Mouse (Mus musculus) gastrocnemius, adult 8-10 months (tissue): ENCODE measurements around the gene Ikzf1. TPM values are rescaled to one million over a fixed set of nuclear protein-coding genes. Genes with fewer than 3 reads are reported as not detected.

Experiments
- DNase-seq, 2 experiments: peaks; one replicate each; pipeline ENCODE4 v3.0.0; 2022; ENCODE audit warnings: low spot score in 2 of 2
- total RNA-seq, 4 experiments: library from RNA; stranded (reverse); gene quantifications; 2 replicates each; pipeline ENCODE4 v1.2.4; 2022

Ikzf1 gene
- total RNA-seq, 4 experiments from 2014 or later: 0.07 to 0.48 (median 0.35) TPM

GRCm38 (mm10) chr11:11719748-11720147 lies 34.9 kb downstream of the Ikzf1 start:
- no peak for DNase-seq

DNA sequence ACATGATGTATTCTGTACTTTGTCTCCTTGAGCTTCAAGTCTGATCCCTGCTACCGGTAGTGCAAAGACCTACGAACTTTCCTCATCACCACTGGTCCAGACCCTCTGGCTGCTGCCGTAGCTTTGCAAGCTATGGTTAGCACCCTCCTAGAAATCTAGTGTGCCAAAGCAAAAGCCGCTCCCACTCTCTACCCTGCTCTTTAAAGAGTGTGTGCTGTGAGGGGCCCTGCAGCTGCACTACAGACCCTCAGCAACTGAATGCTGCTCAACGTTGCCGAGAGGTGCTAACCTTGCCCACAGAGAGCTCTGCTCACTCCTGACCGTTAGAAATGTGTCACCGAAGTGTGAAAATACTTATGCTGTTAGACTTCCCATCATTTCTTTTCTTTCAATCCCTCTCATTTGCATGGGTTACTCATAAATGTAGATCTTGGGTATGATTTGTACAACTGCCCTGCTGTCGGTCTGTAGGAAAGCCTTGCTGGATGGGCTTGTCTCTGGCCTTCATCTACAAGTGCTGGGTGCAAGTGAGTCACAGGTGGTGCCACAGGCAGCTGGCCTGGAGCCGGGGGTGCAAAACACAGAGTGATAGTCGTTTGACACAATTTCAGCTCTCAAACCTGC lies 40.6 kb downstream of the Ikzf1 start:
- DNase-seq: no peak

GRCm38 (mm10) chr11:11725876-11726525 lies 41.2 kb downstream of the Ikzf1 start:
- no peak for DNase-seq

DNA sequence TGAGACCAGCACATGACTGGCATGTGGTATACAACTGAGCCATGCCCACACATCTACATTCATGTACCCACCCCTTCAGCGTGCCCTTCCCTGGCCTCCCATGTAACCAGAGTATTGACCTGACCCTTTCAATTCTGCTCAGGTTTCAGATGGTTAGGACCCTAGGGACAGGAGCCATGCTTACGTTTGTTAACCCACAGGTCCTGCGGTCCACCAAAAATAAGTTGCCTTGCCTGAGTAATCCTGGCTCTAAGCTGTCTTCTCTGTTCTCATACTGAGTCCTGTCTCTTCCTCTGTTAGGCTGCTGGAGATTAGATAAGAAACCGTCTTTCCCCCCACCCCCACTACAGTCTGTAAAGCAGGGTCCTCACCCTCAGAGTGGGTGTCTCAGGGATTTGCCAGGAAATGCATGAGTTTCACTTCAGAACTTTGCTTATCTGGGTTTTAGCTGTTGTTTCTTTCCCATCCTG lies 42.0 kb downstream of the Ikzf1 start:
- no peak for DNase-seq

DNA sequence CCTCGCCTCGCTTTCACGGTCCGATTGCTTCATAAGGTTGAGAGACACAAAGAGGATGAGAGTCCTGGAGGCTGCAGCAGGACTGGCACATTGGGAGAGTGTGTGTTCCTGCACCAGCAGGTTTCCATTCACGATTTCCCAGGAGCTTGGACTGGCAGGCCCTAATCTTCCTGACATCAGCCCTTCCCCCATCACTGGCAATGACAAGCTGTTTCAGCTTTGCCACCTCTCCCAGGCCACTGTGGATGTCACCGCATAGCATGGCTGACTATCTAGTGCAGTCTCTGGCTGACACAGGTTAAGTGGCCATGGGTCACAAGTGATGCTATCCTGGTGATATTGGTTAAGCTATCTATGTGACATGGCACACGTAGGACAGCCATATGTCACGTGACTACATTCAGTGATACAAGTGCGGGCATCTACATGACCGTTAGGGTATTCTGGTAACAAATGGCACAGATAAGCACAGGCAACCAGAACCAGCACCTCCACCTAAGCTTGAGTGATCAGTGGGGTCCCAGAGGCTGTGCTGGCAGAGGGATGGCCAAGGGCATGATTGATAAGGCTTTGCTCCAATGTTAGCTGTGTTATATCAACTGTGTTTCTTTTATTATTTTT lies 43.2 kb downstream of the Ikzf1 start:
- DNase-seq: no peak

DNA sequence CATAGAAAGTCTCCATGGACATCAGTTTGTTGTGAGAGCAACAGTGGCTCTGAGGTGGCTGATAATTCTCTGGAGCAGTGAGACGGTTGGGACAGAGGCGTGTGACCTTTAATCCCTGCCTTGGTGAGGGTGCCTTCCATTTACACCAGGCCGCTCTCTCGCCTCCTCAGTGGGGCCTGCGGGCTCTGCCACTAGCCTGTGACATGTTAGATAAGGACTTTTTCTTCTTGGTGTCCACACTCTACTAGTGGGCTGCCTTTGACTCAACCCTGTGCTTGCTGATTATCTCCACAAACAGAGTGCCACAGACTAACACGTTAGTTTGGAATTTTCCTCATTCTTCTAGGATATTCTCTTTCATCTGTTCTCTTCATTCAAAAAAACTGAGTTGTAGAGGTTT lies 44.4 kb downstream of the Ikzf1 start:
- no peak for DNase-seq

- no peak for DNase-seq
Measured at GRCm38 (mm10) chr11:11730062-11730461, 45.3 kb downstream of the Ikzf1 start.

- DNase-seq: no peak
Measured at GRCm38 (mm10) chr11:11731727-11732126, 46.9 kb downstream of the Ikzf1 start.

DNA sequence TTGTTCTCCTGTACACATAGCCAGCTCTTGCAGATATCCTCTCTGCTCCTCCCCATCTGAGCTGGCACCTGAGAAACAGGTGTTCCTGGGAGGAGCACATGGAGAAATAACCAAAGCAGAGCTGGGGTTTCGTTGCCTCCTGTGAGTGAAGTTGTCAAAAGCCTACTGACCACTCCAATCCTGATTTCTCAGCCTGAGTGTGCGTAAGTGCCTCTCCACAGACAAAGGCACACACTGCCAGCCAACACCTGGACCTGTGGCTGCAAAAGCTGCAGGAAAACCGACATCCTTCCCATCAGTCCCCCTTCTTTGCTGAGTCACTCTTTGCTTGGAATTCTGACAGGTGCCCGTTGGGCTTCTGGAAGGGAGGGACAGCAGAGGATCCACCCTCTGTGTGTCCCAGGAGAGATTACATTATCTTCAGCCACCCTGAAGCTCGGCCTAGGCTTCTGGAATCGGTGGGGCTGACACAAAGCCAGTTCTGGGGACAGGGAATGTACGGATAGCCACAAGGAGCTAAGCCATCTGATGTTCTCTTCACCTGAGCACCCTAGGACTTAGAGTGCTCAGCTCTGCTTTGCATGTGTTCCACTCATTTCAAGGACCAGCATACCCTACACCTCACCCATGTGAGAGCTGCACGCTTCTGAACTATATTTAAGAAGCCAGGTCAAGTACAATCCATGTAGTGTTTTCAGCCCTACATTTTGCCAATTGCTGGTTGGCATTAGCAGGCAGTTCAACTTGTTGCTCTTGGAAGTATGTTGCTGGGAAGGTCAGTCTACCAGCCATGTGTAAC lies 48.4 kb downstream of the Ikzf1 start:
- DNase-seq: no peak

GRCm38 (mm10) chr11:11735155-11735554 lies 50.4 kb downstream of the Ikzf1 start:
- no peak for DNase-seq

- DNase-seq: no peak
Measured at GRCm38 (mm10) chr11:11736948-11737347, 52.1 kb downstream of the Ikzf1 start.

DNA sequence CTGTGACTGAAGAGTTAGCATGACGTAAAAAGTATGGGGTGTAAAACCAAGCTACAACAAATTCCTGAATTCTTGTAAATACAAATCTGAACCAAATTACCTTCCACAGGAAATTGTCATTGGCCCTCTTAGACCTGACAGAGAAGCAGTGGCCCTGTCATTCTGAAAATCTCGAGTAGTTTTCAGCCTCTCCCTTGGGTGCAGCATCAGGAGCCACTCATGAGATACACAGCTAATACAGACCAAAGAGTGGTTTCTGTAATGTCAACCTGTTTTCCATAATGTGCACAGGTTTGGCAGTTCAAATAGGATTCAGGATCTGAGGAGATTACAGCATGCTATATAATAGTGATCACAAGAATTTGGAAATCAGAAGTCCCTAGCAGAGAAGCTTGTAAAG lies 52.8 kb downstream of the Ikzf1 start:
- DNase-seq: no peak

DNA sequence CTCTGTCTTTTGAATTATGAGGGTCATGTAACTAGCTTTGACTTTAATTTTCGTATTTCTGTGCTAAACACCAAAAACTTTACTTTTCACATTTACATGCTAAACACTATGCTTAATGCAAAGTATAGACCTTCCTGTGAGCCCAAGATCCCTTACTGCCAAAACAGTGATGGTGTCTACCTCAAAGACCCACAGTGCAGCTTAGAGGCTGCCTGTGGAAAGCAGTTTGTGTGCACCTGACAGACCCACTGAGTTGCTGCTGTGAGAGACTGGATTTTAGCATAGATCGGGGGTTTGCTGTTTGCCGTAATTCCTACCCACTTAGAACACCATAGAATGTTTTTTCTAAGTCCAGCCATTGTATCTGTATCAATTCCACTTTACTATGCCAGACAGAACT lies 54.3 kb downstream of the Ikzf1 start:
- DNase-seq: no peak

DNA sequence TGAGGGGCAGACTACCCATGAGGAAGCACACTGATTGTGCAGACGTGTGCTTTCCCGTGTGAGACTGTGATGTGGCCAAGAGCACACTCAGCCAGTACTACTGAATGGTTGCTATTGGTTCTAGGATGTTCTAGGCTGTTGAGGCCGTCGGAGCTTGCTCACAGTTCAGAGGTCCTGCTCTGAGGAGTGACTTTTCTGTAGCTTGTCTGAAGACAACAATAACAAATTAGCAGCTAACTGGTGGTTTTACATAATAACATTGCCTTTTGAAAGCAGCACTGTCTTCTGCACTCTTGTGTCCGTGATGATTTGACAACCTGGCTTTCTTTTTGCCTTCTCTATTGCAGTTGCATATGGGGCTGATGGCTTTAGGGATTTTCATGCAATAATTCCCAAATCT lies 55.8 kb downstream of the Ikzf1 start:
- DNase-seq: no peak

- no peak for DNase-seq
Measured at GRCm38 (mm10) chr11:11741574-11741973, 56.8 kb downstream of the Ikzf1 start.

GRCm38 (mm10) chr11:11742626-11743025 lies 57.8 kb downstream of the Ikzf1 start:
- DNase-seq: no peak

DNA sequence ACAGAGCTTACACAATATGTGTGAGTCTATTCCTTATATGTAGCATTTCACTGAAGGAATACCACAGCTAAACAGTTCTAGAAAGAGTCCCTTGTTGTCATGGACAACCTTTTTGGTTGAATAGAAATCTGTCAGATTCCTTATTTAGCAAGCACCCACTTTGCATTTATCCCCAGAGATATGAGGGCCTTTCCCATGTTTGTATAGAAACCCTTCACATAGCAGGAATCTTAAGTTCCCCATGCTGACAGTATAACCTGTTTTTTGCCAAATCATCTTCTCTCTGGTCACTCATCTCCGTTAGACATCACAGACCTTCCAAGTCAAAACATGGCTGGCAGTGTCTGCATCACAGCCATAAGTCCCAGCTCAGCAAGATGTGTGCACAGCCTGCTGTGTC lies 59.4 kb downstream of the Ikzf1 start:
- DNase-seq: no peak

DNA sequence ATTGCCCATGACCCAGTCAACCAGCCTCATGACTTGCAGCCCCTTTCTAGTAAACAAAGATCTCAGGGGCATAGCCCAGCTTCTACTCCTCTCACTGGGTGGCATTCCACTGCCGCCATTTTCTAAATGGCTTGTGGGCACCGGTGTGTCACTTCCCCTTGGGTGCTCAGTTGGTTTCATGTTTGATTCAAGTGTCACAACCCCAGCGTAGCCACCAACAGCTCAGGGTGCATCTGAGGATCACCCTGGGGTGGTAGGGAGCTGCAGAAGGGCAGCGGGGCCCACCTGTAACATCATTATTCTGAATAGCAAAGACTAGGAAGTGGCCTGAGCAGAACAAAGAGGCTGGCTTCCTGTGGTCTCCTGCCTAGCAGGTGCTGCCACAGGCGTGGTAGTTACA lies 66.3 kb downstream of the Ikzf1 start:
- DNase-seq: no peak

- no peak for DNase-seq
Measured at GRCm38 (mm10) chr11:11752859-11753258, 68.1 kb downstream of the Ikzf1 start.

DNA sequence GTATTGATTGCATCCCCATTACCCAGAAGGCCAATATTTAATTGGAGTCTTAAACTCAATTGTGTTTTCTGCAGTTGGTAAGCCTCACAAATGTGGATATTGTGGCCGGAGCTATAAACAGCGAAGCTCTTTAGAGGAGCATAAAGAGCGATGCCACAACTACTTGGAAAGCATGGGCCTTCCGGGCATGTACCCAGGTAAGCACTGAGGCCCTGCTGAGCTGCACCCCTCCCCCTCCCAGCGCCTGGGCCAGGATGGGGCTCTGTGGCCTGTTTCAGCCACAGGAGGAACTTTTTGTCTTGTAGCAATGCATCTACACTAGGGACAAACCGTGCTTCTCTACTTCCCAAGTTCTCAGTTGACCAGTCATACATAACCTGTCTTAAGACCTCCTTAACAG lies 73.3 kb downstream of the Ikzf1 start:
- DNase-seq: no peak

DNA sequence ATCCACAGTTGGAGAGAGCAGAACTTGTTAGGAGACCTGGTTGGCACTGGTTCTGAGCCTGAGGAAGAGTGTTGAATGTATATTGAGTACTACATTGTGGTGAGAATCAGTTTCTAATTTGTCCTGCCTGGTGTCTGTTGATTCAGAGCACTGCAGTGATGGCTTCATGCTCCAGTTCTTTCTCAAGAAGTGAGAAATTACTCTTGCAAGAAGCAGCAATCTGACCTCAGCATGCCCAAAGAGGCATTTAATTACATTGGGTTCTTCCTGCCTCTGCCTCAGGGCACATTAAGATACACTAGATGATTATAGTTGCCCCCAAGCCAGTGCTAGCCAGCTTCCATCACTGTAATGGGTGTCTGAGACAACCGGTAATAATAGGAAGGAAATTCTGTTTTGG lies 74.1 kb downstream of the Ikzf1 start:
- DNase-seq: no peak

- DNase-seq: no peak
Measured at GRCm38 (mm10) chr11:11763211-11763666, 78.4 kb downstream of the Ikzf1 start.
